Mouse (Mus musculus) intestine, embryonic 16.5 days (tissue): Measurements from ENCODE around the gene Eefsec. TPM values are rescaled to one million over a fixed set of nuclear protein-coding genes. Genes with fewer than 3 reads are reported as not detected.

Experiments
- ATAC-seq: fragments of 200-750 bp; cut with Nextera tagmentation; 2 replicates; pipeline ENCODE4 v1.8.0; 2017; ENCODE audit warnings: moderate TSS enrichment, moderate library complexity
- H3K27ac ChIP-seq: fragments of 300-500 bp; sonication (generic); 2 replicates; pipeline ENCODE4 v1.5.1; 2014; ENCODE audit warnings: mild to moderate bottlenecking, low read length
- H3K27me3 ChIP-seq: fragments of 300-500 bp; sonication (generic); replicated peaks from 2 replicates; pipeline ENCODE4 v1.6.1; 2014; ENCODE audit warnings: low read length, control low read depth, mixed read lengths; ENCODE audit not compliant: control insufficient read depth, insufficient read depth
- H3K36me3 ChIP-seq: fragments of 300-500 bp; sonication (generic); 2 replicates; pipeline ENCODE4 v1.6.1; 2014; ENCODE audit warnings: low read length, control low read depth; ENCODE audit not compliant: control insufficient read depth, insufficient read depth
- H3K4me1 ChIP-seq: fragments of 300-500 bp; sonication (generic); 2 replicates; pipeline ENCODE4 v1.6.1; 2014; ENCODE audit warnings: low read length, control low read depth, mixed read lengths; ENCODE audit not compliant: control insufficient read depth, insufficient read depth
- H3K4me2 ChIP-seq: fragments of 300-500 bp; sonication (generic); 2 replicates; pipeline ENCODE4 v1.6.1; 2014; ENCODE audit warnings: low read depth, low read length, control low read depth
- H3K4me3 ChIP-seq: fragments of 300-500 bp; sonication (generic); 2 replicates; pipeline ENCODE4 v1.5.1; 2014; ENCODE audit warnings: mild to moderate bottlenecking, low read length
- H3K9ac ChIP-seq: fragments of 300-500 bp; sonication (generic); 2 replicates; pipeline ENCODE4 v1.6.1; 2014; ENCODE audit warnings: low read depth, low read length
- H3K9me3 ChIP-seq: fragments of 300-500 bp; sonication (generic); 2 replicates; pipeline ENCODE4 v1.6.1; 2016; ENCODE audit warnings: low read length, control low read depth; ENCODE audit not compliant: control insufficient read depth
- WGBS: fragments of 180-500 bp; shearing (Covaris S2); extraction: QIAGEN DNeasy Blood & Tissue Kit; methylation state at CpG from one replicate; pipeline ENCODE4 v1.1.7; 2014; 5-methylcytosine and 5-hydroxymethylcytosine counted together
- polyA plus RNA-seq: library from polyadenylated mRNA; unstranded; fragments of >200 nt; fragmentation: Nextera tagmentation; extraction: Ambion mirVana; gene quantifications from 2 replicates; pipeline ENCODE4 v1.2.1, GENCODE M21; 2015

Gene Eefsec
- polyA plus RNA-seq, 1 experiment from 2014 or later = 34.4 TPM

DNA sequence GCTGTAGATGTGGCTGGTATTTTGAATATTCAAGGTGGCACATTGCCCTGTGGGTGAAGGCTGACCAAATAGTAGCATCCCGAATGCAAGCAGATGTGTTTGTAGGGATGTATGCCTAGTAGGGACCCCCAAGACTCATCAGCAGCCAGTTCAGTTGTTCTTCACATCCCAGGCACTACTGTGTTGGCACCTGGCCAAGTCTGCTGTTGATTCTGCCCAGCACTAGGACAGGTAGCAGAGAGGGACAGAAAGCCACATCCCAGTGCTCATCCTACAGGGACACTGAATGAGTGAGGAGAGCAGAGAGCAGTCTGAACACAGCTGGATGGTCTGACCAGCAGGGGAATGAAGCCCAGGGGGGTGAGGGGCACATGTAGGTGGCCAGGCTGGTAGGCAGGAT lies 197.1 kb downstream of the Eefsec start:
- Histone ChIP-seq H3K4me3 (no peak overlapping the region), H3K4me1 (peaks cover 7% of the 10 kb centered on the region), H3K9me3 (no peaks in the 10 kb centered on the region), H3K27ac (no peak overlapping the region), H3K36me3 (no peaks in the 10 kb centered on the region), H3K9ac (no peak overlapping the region), H3K4me2 (no peak overlapping the region), H3K27me3 (no peaks in the 10 kb centered on the region)
- WGBS = 92% methylated on average over 1 of the region's 1 CpGs
- ATAC-seq = no peak

DNA sequence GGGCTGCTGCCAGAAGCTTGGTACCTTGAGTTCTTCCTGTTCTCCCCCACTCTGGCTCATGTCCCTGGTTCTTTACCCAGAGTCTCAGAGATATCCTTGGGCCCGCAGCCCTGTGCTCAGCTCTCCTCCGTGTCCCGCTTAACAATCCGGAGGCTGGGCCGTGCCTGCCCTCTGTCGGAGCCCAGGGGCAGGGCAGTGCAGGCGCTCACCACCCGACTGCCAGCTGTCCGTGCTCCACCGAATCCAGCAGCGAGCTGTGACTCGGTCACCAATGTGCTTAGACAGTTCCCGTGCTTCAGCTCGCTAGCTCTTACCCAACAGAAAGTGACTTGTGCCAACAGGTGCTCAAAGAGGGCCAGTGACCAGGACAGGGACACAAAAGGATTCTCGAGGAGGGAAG lies 203.7 kb downstream of the Eefsec start:
- H3K27me3 ChIP-seq = peaks cover 5% of the 10 kb centered on the region; the same call in 1 of the 2 replicates
- ATAC-seq = peak; percentile 82
- no peaks in the 10 kb centered on the region for H3K36me3 ChIP-seq
- H3K9me3 ChIP-seq = no peaks in the 10 kb centered on the region
- 5% methylated on average over 15 of the region's 15 CpGs for WGBS
- H3K4me3 ChIP-seq = no peak overlapping the region
- no peak overlapping the region for H3K9ac ChIP-seq
- no peak overlapping the region for H3K27ac ChIP-seq
- no peaks in the 10 kb centered on the region; the same call in 1 of the 2 replicates for H3K4me1 ChIP-seq
- H3K4me2 ChIP-seq = no peak overlapping the region

DNA sequence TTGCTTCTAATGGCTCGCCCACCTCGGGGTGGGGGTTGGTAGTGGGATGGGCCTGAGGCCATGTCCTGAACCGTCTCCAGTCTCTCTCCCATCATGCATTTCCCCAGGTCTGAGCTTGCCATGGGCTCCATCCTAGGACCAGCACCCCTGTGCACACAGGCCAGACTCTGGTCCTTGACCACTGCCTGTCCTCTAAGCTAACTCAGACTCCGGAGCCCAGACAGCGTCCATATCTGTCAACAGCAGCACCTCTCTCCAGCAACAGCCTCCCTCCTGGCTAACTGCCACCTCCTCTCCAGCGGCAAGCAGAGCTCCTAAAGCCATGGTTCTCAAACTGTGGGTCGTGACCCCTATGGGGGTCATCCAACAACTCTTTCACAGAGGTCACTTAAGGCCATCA lies 209.8 kb downstream of the Eefsec start:
- no peak for ATAC-seq
- Histone ChIP-seq H3K9ac (no peak overlapping the region), H3K9me3 (no peaks in the 10 kb centered on the region), H3K4me3 (no peak overlapping the region), H3K4me2 (no peak overlapping the region), H3K36me3 (no peaks in the 10 kb centered on the region), H3K27ac (no peak overlapping the region), H3K4me1 (peaks cover 8% of the 10 kb centered on the region), H3K27me3 (peaks cover 2% of the 10 kb centered on the region)
- WGBS = 24% methylated on average over 7 of the region's 7 CpGs

DNA sequence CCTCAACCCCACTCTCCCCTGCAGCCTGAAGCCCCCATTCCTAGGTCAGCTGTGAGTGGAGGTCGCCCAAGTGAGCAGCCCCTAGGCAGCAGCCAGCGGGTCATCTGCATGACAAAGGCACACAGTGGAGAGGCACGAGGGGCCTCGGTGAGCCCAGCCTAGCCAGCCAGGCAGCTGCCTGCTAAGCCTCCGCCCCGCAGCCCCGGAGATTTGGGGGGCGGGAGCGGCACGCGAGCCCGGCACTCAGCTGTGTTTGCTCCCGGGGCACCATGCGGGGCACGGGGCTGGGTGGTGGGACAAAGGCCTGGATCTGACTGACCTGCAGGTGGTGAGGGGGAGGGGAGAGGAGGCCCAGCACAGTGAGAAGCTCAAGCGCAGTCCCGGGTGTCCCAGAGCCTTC lies 210.4 kb downstream of the Eefsec start:
- Histone ChIP-seq H3K9ac (no peak overlapping the region), H3K4me3 (no peak overlapping the region)

DNA sequence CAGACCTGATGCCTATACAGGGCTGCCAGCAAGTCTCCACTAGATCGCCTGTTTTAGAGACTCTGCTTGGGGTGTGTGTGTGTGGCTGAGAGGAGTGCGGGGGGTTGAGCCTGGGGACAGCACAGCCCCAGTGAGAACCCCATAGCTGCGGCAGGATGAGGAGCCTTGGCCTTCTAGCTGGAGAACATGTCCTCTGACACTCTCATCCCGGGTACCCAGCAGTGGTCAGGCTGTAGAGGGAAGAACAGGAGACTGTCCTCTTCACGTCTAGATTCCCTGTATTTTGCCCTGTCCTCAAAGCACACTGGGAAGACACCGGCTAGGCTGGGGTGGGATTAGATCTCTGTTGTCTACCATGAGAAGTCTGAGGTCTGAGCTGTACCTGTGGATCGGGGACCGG lies 210.9 kb downstream of the Eefsec start:
- Histone ChIP-seq H3K4me3 (no peak overlapping the region), H3K9ac (no peak overlapping the region), H3K36me3 (no peaks in the 10 kb centered on the region), H3K27me3 (peaks cover 2% of the 10 kb centered on the region; the same call in 1 of the 2 replicates), H3K4me2 (no peak overlapping the region), H3K27ac (no peak overlapping the region), H3K9me3 (no peaks in the 10 kb centered on the region), H3K4me1 (peaks cover 8% of the 10 kb centered on the region)
- no peak for ATAC-seq
- WGBS = 34% methylated on average over 8 of the region's 8 CpGs

More for the DNA sequence above, 210.4 kb downstream of the Eefsec start:
- Histone ChIP-seq H3K9me3 (no peaks in the 10 kb centered on the region), H3K27me3 (peaks cover 2% of the 10 kb centered on the region; the same call in 1 of the 2 replicates), H3K27ac (no peak overlapping the region), H3K4me1 (peaks cover 8% of the 10 kb centered on the region), H3K36me3 (no peaks in the 10 kb centered on the region), H3K4me2 (peak overlapping the region; percentile 21)
- no peak for ATAC-seq
- 6% methylated on average over 17 of the region's 17 CpGs for WGBS

DNA sequence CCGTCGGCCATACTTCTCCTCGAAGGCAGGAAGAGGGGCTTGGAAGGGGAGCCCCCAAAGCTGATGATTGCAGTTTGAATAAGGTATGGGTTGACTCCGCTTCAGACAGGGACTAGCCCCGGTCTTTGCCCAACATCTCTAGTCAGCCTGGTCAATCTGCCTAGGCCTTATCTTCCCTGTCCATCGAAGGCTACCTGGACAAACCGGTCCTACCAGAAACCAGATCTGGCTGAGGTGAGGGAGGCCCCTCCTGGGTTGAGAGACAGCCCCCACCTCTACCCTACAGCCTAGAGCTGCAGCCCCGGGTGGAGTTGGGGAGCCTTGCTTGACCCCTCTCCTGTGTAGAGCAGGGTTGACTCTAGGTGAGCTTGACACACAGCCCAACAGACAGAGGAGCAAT lies 212.3 kb downstream of the Eefsec start:
- Histone ChIP-seq H3K4me3 (no peak overlapping the region), H3K4me1 (peaks cover 8% of the 10 kb centered on the region), H3K36me3 (no peaks in the 10 kb centered on the region), H3K27ac (no peak overlapping the region), H3K27me3 (peaks cover 2% of the 10 kb centered on the region; the same call in 1 of the 2 replicates), H3K4me2 (no peak overlapping the region), H3K9ac (no peak overlapping the region), H3K9me3 (no peaks in the 10 kb centered on the region)
- peak; percentile 66 for ATAC-seq
- WGBS = 65% methylated on average over 8 of the region's 8 CpGs

DNA sequence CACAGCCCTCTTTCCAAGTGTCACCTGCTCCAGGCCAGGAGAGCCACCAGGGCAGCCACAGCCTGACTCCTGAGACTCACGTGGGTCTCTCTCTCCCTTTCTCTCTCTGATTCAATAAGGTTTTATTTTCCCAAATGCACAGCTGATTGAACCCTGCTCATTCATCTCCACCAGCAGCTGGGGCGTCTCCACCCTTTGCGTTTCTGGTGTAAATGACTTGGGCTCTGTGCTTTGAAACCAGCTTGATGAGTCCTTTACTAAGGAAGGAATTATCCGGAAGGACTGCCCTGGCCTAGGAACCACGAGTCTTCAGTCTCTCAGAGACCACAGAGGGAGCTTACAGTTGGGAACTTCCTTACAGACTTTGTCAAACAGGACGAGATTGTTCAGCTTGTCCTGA lies 214.1 kb downstream of the Eefsec start:
- H3K4me3 ChIP-seq = no peak overlapping the region
- H3K27me3 ChIP-seq = peaks cover 2% of the 10 kb centered on the region; the same call in 1 of the 2 replicates
- H3K27ac ChIP-seq = no peak overlapping the region
- 60% methylated on average over 6 of the region's 6 CpGs for WGBS
- no peak overlapping the region for H3K9ac ChIP-seq
- no peak for ATAC-seq
- no peaks in the 10 kb centered on the region for H3K9me3 ChIP-seq
- H3K4me2 ChIP-seq = no peak overlapping the region
- H3K4me1 ChIP-seq = peaks cover 8% of the 10 kb centered on the region
- H3K36me3 ChIP-seq = no peaks in the 10 kb centered on the region

DNA sequence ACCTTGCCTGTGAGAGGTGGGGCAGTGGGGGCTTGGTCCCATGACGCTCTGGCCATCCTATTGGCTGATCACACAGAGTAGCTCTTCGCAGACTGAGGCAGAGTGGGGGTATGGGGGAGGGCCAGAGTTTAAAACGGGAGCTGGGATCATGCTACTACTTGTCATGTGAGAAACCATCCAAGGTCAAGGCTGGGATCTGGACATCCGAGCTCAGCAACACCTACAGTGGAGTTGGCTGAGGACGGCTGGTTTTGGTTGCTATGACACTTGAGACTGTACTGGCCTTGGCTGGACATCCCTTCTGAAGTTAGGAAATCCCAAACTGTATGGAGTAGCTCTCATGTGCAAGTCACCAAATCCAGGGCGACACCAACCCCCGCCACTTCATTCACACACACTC lies 214.5 kb downstream of the Eefsec start:
- no peak overlapping the region for H3K9ac ChIP-seq

DNA sequence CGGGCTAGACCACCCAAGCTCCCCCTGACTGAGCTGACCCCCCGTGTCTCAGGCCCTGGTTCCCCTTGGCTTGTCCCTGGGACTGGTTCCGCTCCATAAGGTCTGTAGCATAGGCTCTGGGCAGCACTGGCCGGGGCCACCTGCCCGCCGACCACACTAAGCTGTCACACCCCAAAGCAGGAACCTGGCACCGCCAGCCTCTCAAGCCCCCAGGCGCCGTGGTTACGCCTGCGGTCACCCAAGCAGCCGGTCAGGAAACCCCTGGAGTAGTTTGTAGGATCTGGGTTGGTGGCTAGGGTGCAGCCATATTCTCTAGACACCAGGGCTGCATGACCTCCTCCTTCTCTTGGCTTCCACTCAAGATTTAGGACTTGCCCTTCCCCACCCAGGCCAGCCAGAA lies 217.1 kb downstream of the Eefsec start:
- Histone ChIP-seq H3K27ac (no peak overlapping the region), H3K4me1 (no peaks in the 10 kb centered on the region; the same call in 1 of the 2 replicates), H3K4me2 (no peak overlapping the region), H3K27me3 (no peaks in the 10 kb centered on the region), H3K4me3 (no peak overlapping the region), H3K9ac (no peak overlapping the region), H3K9me3 (no peaks in the 10 kb centered on the region), H3K36me3 (no peaks in the 10 kb centered on the region)
- ATAC-seq = no peak
- 83% methylated on average over 12 of the region's 12 CpGs for WGBS

More for the DNA sequence above, 214.5 kb downstream of the Eefsec start:
- Histone ChIP-seq H3K9me3 (no peaks in the 10 kb centered on the region), H3K27ac (no peak overlapping the region), H3K36me3 (no peaks in the 10 kb centered on the region), H3K4me1 (peaks cover 8% of the 10 kb centered on the region), H3K27me3 (peaks cover 2% of the 10 kb centered on the region; the same call in 1 of the 2 replicates), H3K4me2 (no peak overlapping the region), H3K4me3 (no peak overlapping the region)
- no peak for ATAC-seq
- 82% methylated on average over 7 of the region's 7 CpGs for WGBS

DNA sequence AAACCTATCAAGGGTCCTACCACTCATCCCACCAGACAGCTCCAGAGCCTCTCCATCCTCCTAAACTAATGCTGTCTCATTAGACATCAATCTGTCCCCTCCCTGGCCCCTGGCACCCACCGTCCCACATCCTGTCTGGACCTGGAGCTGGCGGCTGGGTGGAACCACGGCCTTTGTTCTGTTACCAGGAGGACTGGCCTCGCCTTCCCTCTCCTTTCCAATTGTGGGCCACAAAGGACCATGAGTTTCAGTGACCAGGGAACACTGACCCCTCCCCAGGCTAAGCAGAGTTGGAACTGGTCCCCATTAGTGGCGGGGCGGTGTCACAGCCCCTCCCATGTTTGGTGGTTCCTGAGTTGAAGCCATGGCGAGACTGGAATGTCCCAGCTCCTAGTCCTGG lies 218.8 kb downstream of the Eefsec start:
- Histone ChIP-seq H3K9ac (no peak overlapping the region), H3K4me3 (no peak overlapping the region), H3K27ac (no peak overlapping the region), H3K4me2 (no peak overlapping the region), H3K4me1 (no peaks in the 10 kb centered on the region), H3K36me3 (no peaks in the 10 kb centered on the region), H3K27me3 (no peaks in the 10 kb centered on the region), H3K9me3 (no peaks in the 10 kb centered on the region)
- no peak for ATAC-seq
- WGBS = 54% methylated on average over 7 of the region's 7 CpGs
